Mouse (Mus musculus): ENCODE data around the gene Tmem147.
A peak's percentile ranks its signal among the peaks of the same experiment; 100 is the strongest.

The Tmem147 gene

GRCm38 (mm10) chr7:30728214-30728613 lies 1.1 kb downstream of the Tmem147 start:
- no peak for DNase-seq (ENCODE audit: low spot score in 2 of 2)

GRCm38 (mm10) chr7:30723274-30723953 lies 5.9 kb downstream of the Tmem147 start:
- no peak for DNase-seq (ENCODE audit: low spot score in 2 of 2)

- DNase-seq (ENCODE audit: low spot score in 2 of 2), result no peak
These were observed 8.1 kb downstream of the Tmem147 start for GRCm38 (mm10) chr7:30721286-30721685.

GRCm38 (mm10) chr7:30719669-30720068 lies 9.7 kb downstream of the Tmem147 start:
- DNase-seq (ENCODE audit: low spot score in 2 of 2), result no peak

GRCm38 (mm10) chr7:30717716-30718046 lies 11.7 kb downstream of the Tmem147 start:
- DNase-seq (ENCODE audit: low spot score in 2 of 2), result no peak

- DNase-seq (ENCODE audit: low spot score in 2 of 2), result peak in 1 of 2 experiments; percentile 37
These were observed 12.2 kb downstream of the Tmem147 start for GRCm38 (mm10) chr7:30717006-30717715.

GRCm38 (mm10) chr7:30711942-30712341 lies 17.4 kb downstream of the Tmem147 start, which contains the start of gene Atp4a:
TSS of gene Atp4a (plus strand) at chr7:30712209.
- no peak for DNase-seq (ENCODE audit: low spot score in 2 of 2)

GRCm38 (mm10) chr7:30707441-30707840 lies 21.9 kb downstream of the Tmem147 start:
- DNase-seq (ENCODE audit: low spot score in 2 of 2), result no peak

- DNase-seq (ENCODE audit: low spot score in 2 of 2), result no peak
These were observed 23.0 kb downstream of the Tmem147 start for GRCm38 (mm10) chr7:30706214-30706882.

- DNase-seq (ENCODE audit: low spot score in 2 of 2), result no peak
These were observed 30.8 kb downstream of the Tmem147 start, which contains the start of gene 2200002J24Rik for GRCm38 (mm10) chr7:30698589-30698988. TSS of gene 2200002J24Rik (plus strand) at chr7:30698926.

GRCm38 (mm10) chr7:30698101-30698500 lies 31.2 kb downstream of the Tmem147 start:
- no peak for DNase-seq (ENCODE audit: low spot score in 2 of 2)

GRCm38 (mm10) chr7:30688325-30688724 lies 41.0 kb downstream of the Tmem147 start:
- DNase-seq (ENCODE audit: low spot score in 2 of 2), result no peak

GRCm38 (mm10) chr7:30683425-30683824 lies 45.9 kb downstream of the Tmem147 start:
- no peak for DNase-seq (ENCODE audit: low spot score in 2 of 2)

GRCm38 (mm10) chr7:30681897-30682296 lies 47.4 kb downstream of the Tmem147 start:
- DNase-seq (ENCODE audit: low spot score in 2 of 2), result no peak

- DNase-seq (ENCODE audit: low spot score in 2 of 2), result no peak
These were observed 50.9 kb downstream of the Tmem147 start for GRCm38 (mm10) chr7:30678263-30678975.

All from urinary bladder, postnatal 36 days (tissue).